Mouse (Mus musculus) C2C12 (cell line): Measurements from ENCODE around the gene 1700023F06Rik. TPM values are rescaled to one million over a fixed set of nuclear protein-coding genes. Genes with fewer than 3 reads are reported as not detected.
"Not testable (repeated sequence)": the region's sequence is repeated elsewhere in the genome, so short reads cannot be mapped to it uniquely, and the experiment has no call there.

Experiments
- H3K27me3 ChIP-seq: one replicate; pipeline ENCODE4 v1.6.1; 2011; ENCODE audit not compliant: control insufficient read depth, insufficient read depth, insufficient read length
- H3K36me3 ChIP-seq: one replicate; pipeline ENCODE4 v1.6.1; 2011; ENCODE audit not compliant: control insufficient read depth, insufficient read depth
- H3K4me3 ChIP-seq: one replicate; pipeline ENCODE4 v1.5.1; 2011; ENCODE audit warnings: mild to moderate bottlenecking, control low read depth; ENCODE audit not compliant: poor library complexity, insufficient read depth, severe bottlenecking
- H3K79me2 ChIP-seq: one replicate; pipeline ENCODE4 v1.6.1; 2011; ENCODE audit not compliant: control insufficient read depth, insufficient read depth
- H3K79me3 ChIP-seq: one replicate; pipeline ENCODE4 v1.6.1; 2011; ENCODE audit warnings: low read depth, control low read depth
- H3ac ChIP-seq: one replicate; pipeline ENCODE3; 2011; ENCODE audit warnings: low read depth; ENCODE audit not compliant: control insufficient read depth, insufficient read length
- CEBPB ChIP-seq: IDR thresholded peaks from one replicate; pipeline ENCODE4 v1.6.1; 2011; ENCODE audit warnings: low read depth, mild to moderate bottlenecking, control low read depth, moderate library complexity
- CTCF ChIP-seq: IDR thresholded peaks from one replicate; pipeline ENCODE4 v1.5.1; 2011; ENCODE audit not compliant: control insufficient read depth, insufficient read depth, insufficient read length
- FOSL1 ChIP-seq: IDR thresholded peaks from one replicate; pipeline ENCODE4 v1.8.0; 2011; ENCODE audit warnings: mild to moderate bottlenecking, low read length; ENCODE audit not compliant: poor library complexity, insufficient read depth, severe bottlenecking
- MAX ChIP-seq: IDR thresholded peaks from one replicate; pipeline ENCODE4 v1.6.1; 2011; ENCODE audit warnings: mild to moderate bottlenecking, control low read depth
- MYOD1 ChIP-seq: IDR thresholded peaks from one replicate; pipeline ENCODE4 v1.6.1; 2011; ENCODE audit warnings: low read depth; ENCODE audit not compliant: control insufficient read depth, insufficient read length
- MYOG ChIP-seq: IDR thresholded peaks from one replicate; pipeline ENCODE4 v1.6.1; 2011; ENCODE audit not compliant: control insufficient read depth, insufficient read length; ENCODE audit errors: extremely low read depth
- USF1 ChIP-seq: IDR thresholded peaks from one replicate; pipeline ENCODE4 v1.6.1; 2011; ENCODE audit warnings: low read depth, mild to moderate bottlenecking, control low read depth, moderate library complexity
- polyA plus RNA-seq: library from polyadenylated mRNA; unstranded; fragments of >200 nt; fragmentation: generic; extraction: Trizol; gene quantifications from one replicate; pipeline ENCODE4 v1.2.1, GENCODE M21; 2012; ENCODE audit warnings: missing spikeins

1700023F06Rik gene
- polyA plus RNA-seq, 1 experiment: 0.02 TPM

GRCm38 (mm10) chr11:103231367-103231766 is 23.0 kb upstream of the 1700023F06Rik start:
- no peak for TF ChIP-seq MAX
- TF ChIP-seq USF1: no peak
- no peak for TF ChIP-seq CTCF
- TF ChIP-seq MYOG: no peak
- TF ChIP-seq CEBPB: no peak
- no peak for TF ChIP-seq MYOD1
- TF ChIP-seq FOSL1: no peak
- Histone ChIP-seq H3K79me2 (no peaks in the 10 kb centered on the region), H3ac (no peak overlapping the region), H3K4me3 (no peak overlapping the region), H3K36me3 (peaks cover 86% of the 10 kb centered on the region), H3K27me3 (no peaks in the 10 kb centered on the region), H3K79me3 (no peaks in the 10 kb centered on the region)

GRCm38 (mm10) chr11:103230626-103231025 is 22.3 kb upstream of the 1700023F06Rik start:
- Histone ChIP-seq H3K36me3 (peaks cover 88% of the 10 kb centered on the region), H3K27me3 (no peaks in the 10 kb centered on the region), H3K79me3 (no peaks in the 10 kb centered on the region), H3K79me2 (no peaks in the 10 kb centered on the region), H3ac (no peak overlapping the region), H3K4me3 (no peak overlapping the region)
- no peak for TF ChIP-seq MAX
- TF ChIP-seq CEBPB: no peak
- TF ChIP-seq FOSL1: no peak
- no peak for TF ChIP-seq MYOD1
- TF ChIP-seq CTCF: no peak
- TF ChIP-seq USF1: no peak
- no peak for TF ChIP-seq MYOG

GRCm38 (mm10) chr11:103229608-103230007 is 21.2 kb upstream of the 1700023F06Rik start:
- Histone ChIP-seq H3ac (no peak overlapping the region), H3K27me3 (no peaks in the 10 kb centered on the region), H3K79me2 (no peaks in the 10 kb centered on the region), H3K36me3 (peaks cover 88% of the 10 kb centered on the region), H3K79me3 (no peaks in the 10 kb centered on the region), H3K4me3 (no peak overlapping the region)
- TF ChIP-seq CTCF (no peak), MYOG (no peak), CEBPB (no peak), MAX (no peak), MYOD1 (no peak), USF1 (no peak), FOSL1 (no peak)

- Histone ChIP-seq H3K79me2 (no peaks in the 10 kb centered on the region), H3K36me3 (peaks cover 96% of the 10 kb centered on the region), H3K4me3 (no peak overlapping the region), H3ac (no peak overlapping the region), H3K79me3 (no peaks in the 10 kb centered on the region), H3K27me3 (no peaks in the 10 kb centered on the region)
- TF ChIP-seq CEBPB: no peak
- TF ChIP-seq CTCF: no peak
- no peak for TF ChIP-seq MYOD1
- no peak for TF ChIP-seq FOSL1
- TF ChIP-seq MAX: no peak
- no peak for TF ChIP-seq MYOG
- TF ChIP-seq USF1: no peak
Measured at GRCm38 (mm10) chr11:103223951-103224456, 15.6 kb upstream of the 1700023F06Rik start.

- TF ChIP-seq CTCF: no peak
- TF ChIP-seq FOSL1: no peak
- no peak for TF ChIP-seq MYOG
- TF ChIP-seq MAX: no peak
- no peak for TF ChIP-seq MYOD1
- no peak for TF ChIP-seq CEBPB
- no peak for TF ChIP-seq USF1
- Histone ChIP-seq H3K79me3 (no peaks in the 10 kb centered on the region), H3K36me3 (peaks cover 92% of the 10 kb centered on the region), H3ac (no peak overlapping the region), H3K79me2 (no peaks in the 10 kb centered on the region), H3K27me3 (no peaks in the 10 kb centered on the region), H3K4me3 (no peak overlapping the region)
Measured at GRCm38 (mm10) chr11:103223444-103223843, 15.1 kb upstream of the 1700023F06Rik start.

GRCm38 (mm10) chr11:103222718-103223117 is 14.4 kb upstream of the 1700023F06Rik start:
- H3K36me3 ChIP-seq: peaks cover 84% of the 10 kb centered on the region
- not testable (repeated sequence) for H3K27me3 ChIP-seq, H3K79me2 ChIP-seq, H3K4me3 ChIP-seq, H3ac ChIP-seq, H3K79me3 ChIP-seq
